Mouse (Mus musculus): ENCODE measurements at regions not wholly inside any gene's neighbourhood (a gene's known extent, or its start where the extent isn't known, plus 50 kb on each side); places are given as distances from the start of the nearest gene placed in this dataset.

DNA sequence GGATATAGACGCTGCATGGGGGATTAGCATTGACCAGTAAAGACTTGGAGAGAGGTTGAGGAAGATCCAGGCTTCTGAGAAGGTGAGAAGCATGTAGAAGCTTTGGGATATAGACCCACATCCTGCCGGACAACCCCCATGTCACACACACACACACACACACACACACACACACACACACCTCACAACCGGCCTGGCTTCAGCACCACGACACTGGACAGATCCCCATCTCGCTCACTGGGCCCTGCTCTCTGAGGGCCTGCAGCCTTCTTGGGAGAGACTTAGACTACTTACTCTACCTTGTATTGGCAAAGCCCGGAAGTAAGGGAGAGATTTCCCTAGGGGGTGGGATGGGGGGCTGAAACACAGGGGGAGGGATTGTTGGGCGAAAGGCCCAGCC lies 51.5 kb upstream of the A430005L14Rik start:
- DNase-seq (no peak), ATAC-seq (ENCODE audit: low FRiP score, low TSS enrichment) (no peak)
- WGBS, result 45% methylated on average over 7 of the region's 7 CpGs
- no peak overlapping the region for H3K4me3 ChIP-seq (replicated peaks; ENCODE audit: low read depth, low read length)
- H3K4me2 ChIP-seq (ENCODE audit: low read length), result no peak overlapping the region
- no peaks in the 10 kb centered on the region; the same call in 1 of the 2 replicates for H3K9me3 ChIP-seq (ENCODE audit: control insufficient read depth, low read length)
- no peak overlapping the region for H3K9ac ChIP-seq (replicated peaks; ENCODE audit: low read length)
- H3K4me1 ChIP-seq (ENCODE audit: control insufficient read depth, insufficient read depth, low read length), result no peaks in the 10 kb centered on the region
- H3K27ac ChIP-seq (replicated peaks; ENCODE audit: low read depth, low read length), result no peak overlapping the region
- no peaks in the 10 kb centered on the region for H3K27me3 ChIP-seq (ENCODE audit: control insufficient read depth, insufficient read depth, low read length)
- no peaks in the 10 kb centered on the region for H3K36me3 ChIP-seq (ENCODE audit: control insufficient read depth, insufficient read depth, low read length)
